Comparison of ENCODE assay signal across 35 mouse cellular contexts in genomic region chr11:83597796-83598195, GRCm38 (mm10). TPM values are rescaled to one million over a fixed set of nuclear protein-coding genes. Genes with fewer than 3 reads are reported as not detected.
DNase-seq lines count a peak whose midpoint lies in the region; ATAC-seq lines count a peak whose summit lies in the region.
"Had no signal": no experiment of that assay in that cellular context is flagged by ENCODE, and none has a peak within 500 bp of the region (broad histone marks: within the 10 kb centered on the region; RNA-seq: fewer than 3 reads in every experiment).

No protein-coding gene starts in this region.

- no peak for DNase-seq in limb, embryonic 10.5 days (ENCODE audit: low spot score)
- DNase-seq in lung, adult 18-20 months, result no peak
- DNase-seq in kidney, adult 9 months, result no peak
- DNase-seq in adrenal gland, adult 2 months, result no peak
- DNase-seq: adrenal gland, postnatal 14 days; cerebellum, adult 11 months; cerebellum, adult 2 months; cerebellum, postnatal 10 days; cerebellum, postnatal 36 days; embryo, embryonic 11 days; gastrocnemius, adult 2 months; gastrocnemius, postnatal 14 days; heart, adult 18-20 months; heart, postnatal 14 days; heart, postnatal 4 days had no signal

- WGBS in limb, embryonic 15.5 days, result 82% methylated on average over 7 of the region's 7 CpGs
- WGBS in limb, embryonic 10.5 days, result 90% methylated on average over 7 of the region's 7 CpGs
- WGBS in lung, embryonic 16.5 days, result 72% methylated on average over 7 of the region's 7 CpGs
- WGBS in embryonic facial prominence, embryonic 13.5 days, result 82% methylated on average over 7 of the region's 7 CpGs

- no peaks in the 10 kb centered on the region for H3K4me1 ChIP-seq in limb, embryonic 15.5 days
- H3K4me1 ChIP-seq in limb, embryonic 10.5 days, result peaks cover 3% of the 10 kb centered on the region
- no peaks in the 10 kb centered on the region for H3K4me1 ChIP-seq in lung, embryonic 16.5 days (replicated peaks; ENCODE audit: control insufficient read depth, insufficient read depth, low read length)
- no peaks in the 10 kb centered on the region for H3K4me1 ChIP-seq in embryonic facial prominence, embryonic 13.5 days
- H3K4me1 ChIP-seq: forebrain, embryonic 10.5 days; forebrain, embryonic 13.5 days; heart, embryonic 13.5 days had no signal

- no peaks in the 10 kb centered on the region for H3K9me3 ChIP-seq in limb, embryonic 15.5 days
- no peaks in the 10 kb centered on the region for H3K9me3 ChIP-seq in limb, embryonic 10.5 days (replicated peaks)
- no peaks in the 10 kb centered on the region for H3K9me3 ChIP-seq in lung, embryonic 16.5 days (ENCODE audit: control insufficient read depth, low read length)
- H3K9me3 ChIP-seq in embryonic facial prominence, embryonic 13.5 days, result no peaks in the 10 kb centered on the region
- H3K9me3 ChIP-seq: forebrain, embryonic 10.5 days; forebrain, embryonic 13.5 days; heart, embryonic 13.5 days had no signal

- no peaks in the 10 kb centered on the region for H3K36me3 ChIP-seq in limb, embryonic 15.5 days
- no peaks in the 10 kb centered on the region for H3K36me3 ChIP-seq in limb, embryonic 10.5 days
- H3K36me3 ChIP-seq in lung, embryonic 16.5 days (ENCODE audit: control insufficient read depth, insufficient read depth, low read length), result no peaks in the 10 kb centered on the region
- H3K36me3 ChIP-seq in embryonic facial prominence, embryonic 13.5 days, result no peaks in the 10 kb centered on the region
- H3K36me3 ChIP-seq: forebrain, embryonic 10.5 days; heart, embryonic 13.5 days had no signal

- H3K9ac ChIP-seq in limb, embryonic 15.5 days, result no peak overlapping the region
- no peak overlapping the region for H3K9ac ChIP-seq in lung, embryonic 16.5 days (ENCODE audit: low read length)
- H3K9ac ChIP-seq in embryonic facial prominence, embryonic 13.5 days, result no peak overlapping the region
- H3K9ac ChIP-seq: forebrain, embryonic 13.5 days; heart, embryonic 13.5 days; hindbrain, embryonic 14.5 days had no signal

- no peak overlapping the region for H3K4me3 ChIP-seq in limb, embryonic 15.5 days
- H3K4me3 ChIP-seq in limb, embryonic 10.5 days, result no peak overlapping the region
- H3K4me3 ChIP-seq in lung, embryonic 16.5 days (ENCODE audit: low read length), result no peak overlapping the region
- H3K4me3 ChIP-seq in embryonic facial prominence, embryonic 13.5 days, result no peak overlapping the region
- H3K4me3 ChIP-seq: forebrain, embryonic 10.5 days; forebrain, embryonic 13.5 days; gastrocnemius, adult 2 months; heart, embryonic 13.5 days had no signal

- H3K27ac ChIP-seq in limb, embryonic 15.5 days, result peak overlapping the region; percentile 22; the same call in 1 of the 2 replicates
- H3K27ac ChIP-seq in limb, embryonic 10.5 days, result no peak overlapping the region
- peak overlapping the region; percentile 79 for H3K27ac ChIP-seq in lung, embryonic 16.5 days (ENCODE audit: low read length)
- H3K27ac ChIP-seq in embryonic facial prominence, embryonic 13.5 days, result peak overlapping the region; percentile 52
- H3K27ac ChIP-seq: forebrain, embryonic 10.5 days; forebrain, embryonic 13.5 days; gastrocnemius, adult 2 months; heart, embryonic 13.5 days; hindbrain, embryonic 14.5 days; hindbrain, postnatal 0 days had no signal

- H3K27me3 ChIP-seq in limb, embryonic 15.5 days, result no peaks in the 10 kb centered on the region
- H3K27me3 ChIP-seq in limb, embryonic 10.5 days (ENCODE audit: low read depth, poor library complexity, severe bottlenecking), result no peaks in the 10 kb centered on the region
- H3K27me3 ChIP-seq in lung, embryonic 16.5 days (ENCODE audit: control insufficient read depth, insufficient read depth, low read depth, low read length), result no peaks in the 10 kb centered on the region
- H3K27me3 ChIP-seq in embryonic facial prominence, embryonic 13.5 days, result no peaks in the 10 kb centered on the region
- H3K27me3 ChIP-seq: forebrain, embryonic 13.5 days; heart, embryonic 13.5 days; Patski had no signal

- no peak for ATAC-seq in limb, embryonic 15.5 days (ENCODE audit: insufficient number of reproducible peaks, low FRiP score, low TSS enrichment, low read depth)
- ATAC-seq in lung, embryonic 16.5 days (ENCODE audit: low read depth), result no peak
- no peak for ATAC-seq in embryonic facial prominence, embryonic 13.5 days (ENCODE audit: insufficient number of reproducible peaks, insufficient read depth, low FRiP score, low TSS enrichment, low read depth)
- ATAC-seq: forebrain, embryonic 13.5 days; forebrain, embryonic 16.5 days; hindbrain, postnatal 0 days; inflammation-experienced regulatory T-cells, adult 6 months; intestine, embryonic 16.5 days; Patski had no signal

- no peak overlapping the region for H3K4me2 ChIP-seq in limb, embryonic 15.5 days
- H3K4me2 ChIP-seq in lung, embryonic 16.5 days (ENCODE audit: low read depth, low read length), result no peak overlapping the region
- H3K4me2 ChIP-seq in embryonic facial prominence, embryonic 13.5 days, result no peak overlapping the region
- H3K4me2 ChIP-seq: forebrain, embryonic 13.5 days; heart, embryonic 13.5 days; hindbrain, embryonic 14.5 days had no signal

RNA-seq across cellular contexts. Expression of gene Ccl6, which starts 4.9 kb away (rescaled TPM):
- polyA plus RNA-seq in limb, embryonic 15.5 days (2015; fragmentation: Nextera tagmentation; extraction: Ambion mirVana), result 6.3 and 6.7 TPM in 2 replicates
- polyA plus RNA-seq in limb, embryonic 10.5 days (2016; fragmentation: Nextera tagmentation; extraction: Ambion mirVana), result 1.3 and 1.6 TPM in 2 replicates
- 10.0 and 19.7 TPM in 2 replicates for polyA plus RNA-seq in lung, embryonic 16.5 days (2015; fragmentation: Nextera tagmentation; extraction: Ambion mirVana)
- 0.35 and 1.6 TPM in 2 replicates for polyA plus RNA-seq in embryonic facial prominence, embryonic 13.5 days (2015; fragmentation: Nextera tagmentation; extraction: Ambion mirVana)
- total RNA-seq in adrenal gland, adult 2 months (2021), result 10 to 100 TPM; 13.1 to 33.7 TPM
- 3.4 and 3.7 TPM in 2 replicates for polyA plus RNA-seq in adrenal gland, adult 2 months (2012; rRNA removed)
- total RNA-seq: hindbrain, postnatal 0 days had no signal
- polyA plus RNA-seq: Patski had no signal

RNA-seq across cellular contexts. Expression of gene Ccl9, which starts 19.4 kb away (rescaled TPM):
- 8.8 and 8.9 TPM in 2 replicates for polyA plus RNA-seq in limb, embryonic 15.5 days (2015; fragmentation: Nextera tagmentation; extraction: Ambion mirVana)
- 0.78 and 1.2 TPM in 2 replicates for polyA plus RNA-seq in limb, embryonic 10.5 days (2016; fragmentation: Nextera tagmentation; extraction: Ambion mirVana)
- 5.1 and 5.9 TPM in 2 replicates for polyA plus RNA-seq in lung, embryonic 16.5 days (2015; fragmentation: Nextera tagmentation; extraction: Ambion mirVana)
- 1.9 and 3.6 TPM in 2 replicates for polyA plus RNA-seq in embryonic facial prominence, embryonic 13.5 days (2015; fragmentation: Nextera tagmentation; extraction: Ambion mirVana)
- 10 to 100 TPM in 1 of 2 experiments, 1 to 10 TPM in 1; 5.2 to 12.1 TPM for total RNA-seq in adrenal gland, adult 2 months (2021)
- polyA plus RNA-seq in adrenal gland, adult 2 months (2012; rRNA removed), result 0.42 and 0.53 TPM in 2 replicates
- polyA plus RNA-seq: inflammation-experienced regulatory T-cells, adult 6 months had no signal

RNA-seq across cellular contexts. Expression of gene Rpl9-ps1, which starts 47.6 kb away (rescaled TPM):
- polyA plus RNA-seq in limb, embryonic 15.5 days (2015; fragmentation: Nextera tagmentation; extraction: Ambion mirVana), result not detected in 2 replicates
- not detected in 2 replicates for polyA plus RNA-seq in limb, embryonic 10.5 days (2016; fragmentation: Nextera tagmentation; extraction: Ambion mirVana)
- polyA plus RNA-seq in lung, embryonic 16.5 days (2015; fragmentation: Nextera tagmentation; extraction: Ambion mirVana), result not detected in 2 replicates
- not detected in 2 replicates for polyA plus RNA-seq in embryonic facial prominence, embryonic 13.5 days (2015; fragmentation: Nextera tagmentation; extraction: Ambion mirVana)
- not detected for total RNA-seq in adrenal gland, adult 2 months (2021)
- not detected in 2 replicates for polyA plus RNA-seq in adrenal gland, adult 2 months (2012; rRNA removed)
- total RNA-seq: adrenal gland, adult 18-20 months; adrenal gland, postnatal 14 days; adrenal gland, postnatal 4 days; ES-E14; gastrocnemius, adult 2 months; gastrocnemius, postnatal 14 days; gastrocnemius, postnatal 4 days; heart, adult 18-20 months; heart, postnatal 14 days; heart, postnatal 4 days; hindbrain, postnatal 0 days had no signal
- polyA plus RNA-seq: cerebellum, adult 2 months; cortical plate, adult 2 months; embryonic facial prominence, embryonic 11.5 days; forebrain, embryonic 10.5 days; forebrain, embryonic 13.5 days; forebrain, embryonic 16.5 days; heart, embryonic 13.5 days; heart, embryonic 16.5 days; hindbrain, embryonic 11.5 days; hindbrain, embryonic 14.5 days; hindbrain, postnatal 0 days; inflammation-experienced regulatory T-cells, adult 6 months; intestine, embryonic 16.5 days; Patski had no signal

RNA-seq across cellular contexts. Expression of gene Ccl3, which starts 51.4 kb away (rescaled TPM):
- 0.56 and 0.73 TPM in 2 replicates for polyA plus RNA-seq in limb, embryonic 15.5 days (2015; fragmentation: Nextera tagmentation; extraction: Ambion mirVana)
- polyA plus RNA-seq in limb, embryonic 10.5 days (2016; fragmentation: Nextera tagmentation; extraction: Ambion mirVana), result 0.20 and 0.26 TPM in 2 replicates
- 0.48 and 0.95 TPM in 2 replicates for polyA plus RNA-seq in lung, embryonic 16.5 days (2015; fragmentation: Nextera tagmentation; extraction: Ambion mirVana)
- 0.38 TPM in 1 of 2 replicates, not detected in the other for polyA plus RNA-seq in embryonic facial prominence, embryonic 13.5 days (2015; fragmentation: Nextera tagmentation; extraction: Ambion mirVana)
- total RNA-seq in adrenal gland, adult 2 months (2021), result under 1 TPM in 1 of 2 experiments, not detected in 1; 0.66 TPM
- 2.3 TPM in 2 replicates for polyA plus RNA-seq in adrenal gland, adult 2 months (2012; rRNA removed)
- total RNA-seq: adrenal gland, postnatal 14 days; gastrocnemius, adult 2 months; gastrocnemius, postnatal 14 days; gastrocnemius, postnatal 4 days; heart, adult 18-20 months; heart, postnatal 14 days had no signal
- polyA plus RNA-seq: Patski had no signal
